Mouse (Mus musculus): ENCODE results near the gene Shisal1.

GRCm38 (mm10) chr15:84393341-84393740 is 53.6 kb downstream of the Shisal1 start:
- TF ChIP-seq CTCF (IDR thresholded peaks at IDR 0.05; ENCODE audit: low read depth) (peak; percentile 48), EP300 (IDR thresholded peaks at IDR 0.05; ENCODE audit: low read depth) (no peak)
